Mouse (Mus musculus) kidney, postnatal 0 days (tissue): Measurements from ENCODE around the gene Eif4a3. TPM values are rescaled to one million over a fixed set of nuclear protein-coding genes. Genes with fewer than 3 reads are reported as not detected.
A peak's percentile ranks its signal among the peaks of the same experiment; 100 is the strongest.

Experiments
- ATAC-seq: fragments of 200-750 bp; cut with Nextera tagmentation; replicated peaks from 2 replicates; pipeline ENCODE4 v1.8.0; 2017; ENCODE audit warnings: low read depth, moderate number of reproducible peaks, moderate TSS enrichment, moderate library complexity; ENCODE audit not compliant: low FRiP score
- DNase-seq: peaks from one replicate; pipeline ENCODE4 v3.0.0-alpha.2; 2016; ENCODE audit warnings: low spot score
- H3K27ac ChIP-seq: fragments of 300-500 bp; sonication (generic); 2 replicates; pipeline ENCODE4 v1.5.1; 2014; ENCODE audit warnings: mild to moderate bottlenecking
- H3K27me3 ChIP-seq: fragments of 300-500 bp; sonication (generic); 2 replicates; pipeline ENCODE4 v1.6.1; 2014; ENCODE audit warnings: low read length, mixed read lengths; ENCODE audit not compliant: insufficient read depth
- H3K36me3 ChIP-seq: fragments of 300-500 bp; sonication (generic); 2 replicates; pipeline ENCODE4 v1.6.1; 2014; ENCODE audit warnings: low read length, mixed read lengths; ENCODE audit not compliant: insufficient read depth
- H3K4me1 ChIP-seq: fragments of 300-500 bp; sonication (generic); replicated peaks from 2 replicates; pipeline ENCODE4 v1.6.1; 2014; ENCODE audit warnings: antibody characterized with exemption, low read length, mixed read lengths; ENCODE audit not compliant: insufficient read depth
- H3K4me2 ChIP-seq: fragments of 300-500 bp; sonication (generic); 2 replicates; pipeline ENCODE4 v1.6.1; 2014; ENCODE audit warnings: mild to moderate bottlenecking, low read length, moderate library complexity, mixed read lengths
- H3K4me3 ChIP-seq: fragments of 300-500 bp; sonication (generic); replicated peaks from 2 replicates; pipeline ENCODE4 v1.5.1; 2014; ENCODE audit warnings: low read depth, low read length
- H3K9ac ChIP-seq: fragments of 300-500 bp; sonication (generic); 2 replicates; pipeline ENCODE4 v1.6.1; 2014; ENCODE audit warnings: low read depth, low read length
- H3K9me3 ChIP-seq: fragments of 300-500 bp; sonication (generic); replicated peaks from 2 replicates; pipeline ENCODE4 v1.6.1; 2016; ENCODE audit warnings: low read length, inconsistent platforms, mixed read lengths
- CTCF ChIP-seq: IDR thresholded peaks from 2 replicates; pipeline ENCODE4 v1.5.1; 2016; ENCODE audit warnings: antibody characterized with exemption, low read depth, mild to moderate bottlenecking, moderate library complexity
- WGBS: fragments of 180-500 bp; shearing (Covaris S2); extraction: QIAGEN DNeasy Blood & Tissue Kit; methylation state at CpG from one replicate; pipeline ENCODE4 v1.1.7; 2014; 5-methylcytosine and 5-hydroxymethylcytosine counted together
- polyA plus RNA-seq: library from polyadenylated mRNA; unstranded; fragments of >200 nt; fragmentation: Nextera tagmentation; extraction: Ambion mirVana; gene quantifications from 2 replicates; pipeline ENCODE4 v1.2.1, GENCODE M21; 2015

The Eif4a3 gene
- polyA plus RNA-seq: 260 and 285 TPM in 2 replicates

DNA sequence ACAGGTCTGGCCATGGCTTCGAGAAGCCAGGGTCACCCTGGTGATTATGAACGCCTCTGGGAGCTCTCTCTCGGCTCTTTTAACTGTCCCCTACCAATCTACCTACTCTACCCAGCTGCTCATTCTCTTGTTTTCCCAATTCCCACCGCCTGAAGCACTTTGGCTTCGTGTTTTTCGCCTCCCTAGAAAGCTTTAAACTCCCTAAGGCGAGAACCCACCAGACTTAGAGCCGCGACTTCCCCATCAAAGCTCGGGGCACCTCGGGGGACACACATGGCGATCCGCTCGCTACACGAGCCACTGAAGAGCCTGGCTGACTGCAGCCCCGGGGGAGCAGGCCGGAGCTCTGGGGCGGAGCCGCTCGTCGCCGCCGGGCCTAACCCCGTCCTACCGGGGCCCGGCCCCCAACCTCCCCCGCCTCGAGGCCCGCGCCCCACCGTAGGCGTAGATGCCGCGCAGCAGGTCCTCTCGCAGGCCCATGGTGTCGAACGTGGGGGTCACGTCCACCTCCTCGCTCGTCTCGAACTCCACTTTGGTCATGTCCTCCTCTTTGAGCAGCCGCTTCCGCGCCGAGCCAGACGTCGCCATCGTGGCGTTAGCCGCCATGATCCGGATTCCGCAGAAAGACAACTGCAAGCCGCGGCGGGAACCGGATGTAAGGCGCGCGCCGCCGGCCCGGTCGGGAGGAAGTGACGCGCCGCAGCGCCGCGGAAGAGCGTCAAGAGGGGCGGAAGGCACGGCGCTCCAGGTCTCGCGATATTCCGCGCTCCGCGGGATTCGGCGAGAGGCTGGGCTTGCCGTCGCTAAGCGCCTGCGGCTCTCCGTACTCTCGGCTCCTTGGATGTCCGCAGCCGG lies at the start of gene Eif4a3:
TSS of gene Eif4a3 (minus strand) at position 699 of the 855 bp plus-strand sequence.
- Histone ChIP-seq H3K4me2 (peak within 1 kb of the TSS; percentile 95), H3K27ac (peak within 1 kb of the TSS; percentile 89), H3K4me3 (peak within 1 kb of the TSS; percentile 95), H3K9me3 (no peaks in the 10 kb centered on the region), H3K4me1 (peaks cover 9% of the 10 kb centered on the region; the same call in 1 of the 2 replicates), H3K27me3 (no peaks in the 10 kb centered on the region), H3K9ac (peak within 1 kb of the TSS; percentile 98), H3K36me3 (peaks cover 28% of the 10 kb centered on the region; the same call in 1 of the 2 replicates)
- DNase-seq (peak; percentile 98), ATAC-seq (peak; percentile 93)
- no peak for TF ChIP-seq CTCF
- WGBS: under 1% methylated on average over 89 of the region's 89 CpGs

DNA sequence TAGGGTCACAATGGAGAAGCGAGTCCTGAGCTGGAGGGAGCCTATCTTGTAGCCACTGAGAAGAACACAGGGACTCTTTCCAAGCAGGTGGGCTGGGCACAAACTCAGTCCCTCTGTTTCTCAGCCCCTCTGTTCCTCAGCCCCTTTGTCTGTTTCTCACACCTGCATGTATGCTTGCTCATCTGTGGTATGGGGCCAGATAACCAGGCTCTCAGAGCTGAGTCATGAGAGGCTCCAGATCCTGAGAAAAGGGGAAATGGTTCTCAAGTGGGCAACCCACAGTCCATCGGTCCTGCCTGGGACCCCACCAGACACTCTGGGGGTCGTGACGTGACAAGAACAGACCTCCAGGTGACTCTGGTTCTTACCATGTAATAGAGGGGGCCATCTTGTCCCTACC lies 47.2 kb upstream of the Eif4a3 start:
- Histone ChIP-seq H3K9ac (no peak overlapping the region), H3K9me3 (no peaks in the 10 kb centered on the region), H3K27me3 (no peaks in the 10 kb centered on the region), H3K4me3 (no peak overlapping the region), H3K4me1 (no peaks in the 10 kb centered on the region), H3K36me3 (no peaks in the 10 kb centered on the region), H3K27ac (no peak overlapping the region), H3K4me2 (no peak overlapping the region)
- DNase-seq: no peak
- no peak for TF ChIP-seq CTCF
- WGBS: 83% methylated on average over 4 of the region's 4 CpGs
- ATAC-seq: no peak

DNA sequence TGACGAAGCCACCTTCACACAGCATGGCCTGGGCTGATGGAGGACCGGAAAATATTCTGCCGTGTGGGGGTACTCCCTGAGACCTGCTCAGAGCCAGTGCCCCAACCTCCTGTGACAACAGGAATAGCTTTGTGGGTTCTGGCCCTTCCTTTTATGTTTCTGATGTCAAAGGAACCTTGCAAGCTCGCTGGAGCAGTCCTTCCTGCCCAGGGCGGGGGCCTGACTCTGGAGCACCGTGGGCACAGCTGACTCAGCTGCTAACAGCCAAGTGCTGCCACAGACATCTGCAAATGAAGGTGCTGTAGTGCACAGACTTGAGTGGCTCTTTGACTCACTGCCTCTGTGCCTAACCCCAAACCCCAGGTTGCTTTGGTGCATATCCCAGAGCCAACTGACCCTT lies 45.0 kb upstream of the Eif4a3 start:
- no peaks in the 10 kb centered on the region for H3K4me1 ChIP-seq
- no peak overlapping the region for H3K4me2 ChIP-seq
- H3K27me3 ChIP-seq: no peaks in the 10 kb centered on the region
- TF ChIP-seq CTCF: no peak
- no peak overlapping the region for H3K4me3 ChIP-seq
- no peaks in the 10 kb centered on the region for H3K9me3 ChIP-seq
- no peak overlapping the region for H3K27ac ChIP-seq
- WGBS: 73% methylated on average over 6 of the region's 6 CpGs
- no peak overlapping the region for H3K9ac ChIP-seq
- DNase-seq (no peak), ATAC-seq (no peak)
- no peaks in the 10 kb centered on the region for H3K36me3 ChIP-seq

DNA sequence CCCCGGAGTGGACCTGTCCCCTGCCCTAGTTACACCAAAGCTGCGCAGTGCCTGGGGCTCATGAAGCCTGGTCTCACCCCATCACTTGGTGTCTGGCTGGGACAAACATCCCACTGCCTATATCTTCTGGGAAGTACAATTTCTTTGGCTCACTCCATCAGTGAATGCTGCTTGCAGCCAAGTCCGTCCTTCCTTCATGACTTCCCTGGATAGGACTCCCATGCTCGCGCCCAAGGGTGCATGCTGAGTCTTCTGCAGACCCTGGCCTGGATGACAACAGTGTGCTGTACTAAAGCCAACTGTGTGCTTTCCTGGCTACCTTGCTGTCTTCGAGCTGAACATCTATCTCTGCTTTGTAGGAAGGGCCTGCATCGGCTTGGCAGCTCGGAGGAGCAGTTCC lies 44.3 kb upstream of the Eif4a3 start:
- ATAC-seq (no peak), DNase-seq (no peak)
- Histone ChIP-seq H3K36me3 (no peaks in the 10 kb centered on the region), H3K9me3 (no peaks in the 10 kb centered on the region), H3K27me3 (no peaks in the 10 kb centered on the region), H3K4me3 (no peak overlapping the region), H3K27ac (no peak overlapping the region), H3K4me2 (no peak overlapping the region), H3K4me1 (no peaks in the 10 kb centered on the region), H3K9ac (no peak overlapping the region)
- TF ChIP-seq CTCF: no peak
- WGBS: 81% methylated on average over 8 of the region's 8 CpGs

DNA sequence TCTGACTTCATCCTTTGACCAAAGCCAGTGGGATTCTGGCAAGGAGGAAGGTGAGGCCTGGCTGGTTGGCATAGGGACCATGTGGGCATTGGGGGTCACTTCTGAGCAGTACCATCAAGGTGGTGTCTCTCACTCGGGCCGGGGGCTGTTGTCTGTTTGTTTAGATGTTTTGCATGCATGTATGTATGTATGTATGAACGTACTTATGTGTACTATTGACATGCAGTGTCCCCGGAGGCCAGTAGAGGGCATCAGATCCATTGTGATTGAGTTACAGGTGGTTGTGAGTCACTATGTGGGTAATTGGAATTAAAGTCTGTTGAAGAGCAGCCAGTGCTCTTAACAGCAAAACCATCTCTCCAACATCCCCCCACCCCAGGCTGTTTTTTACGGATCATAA lies 39.7 kb upstream of the Eif4a3 start:
- WGBS: 1% methylated on average over 5 of the region's 5 CpGs
- H3K36me3 ChIP-seq: no peaks in the 10 kb centered on the region
- H3K27ac ChIP-seq: no peak overlapping the region
- H3K27me3 ChIP-seq: no peaks in the 10 kb centered on the region
- H3K4me3 ChIP-seq: no peak overlapping the region
- DNase-seq (peak; percentile 90), ATAC-seq (peak; percentile 35; the same call in 1 of the 2 replicates)
- H3K9me3 ChIP-seq: no peaks in the 10 kb centered on the region
- peak; percentile 95 for TF ChIP-seq CTCF
- no peak overlapping the region for H3K9ac ChIP-seq
- H3K4me2 ChIP-seq: no peak overlapping the region
- H3K4me1 ChIP-seq: no peaks in the 10 kb centered on the region

DNA sequence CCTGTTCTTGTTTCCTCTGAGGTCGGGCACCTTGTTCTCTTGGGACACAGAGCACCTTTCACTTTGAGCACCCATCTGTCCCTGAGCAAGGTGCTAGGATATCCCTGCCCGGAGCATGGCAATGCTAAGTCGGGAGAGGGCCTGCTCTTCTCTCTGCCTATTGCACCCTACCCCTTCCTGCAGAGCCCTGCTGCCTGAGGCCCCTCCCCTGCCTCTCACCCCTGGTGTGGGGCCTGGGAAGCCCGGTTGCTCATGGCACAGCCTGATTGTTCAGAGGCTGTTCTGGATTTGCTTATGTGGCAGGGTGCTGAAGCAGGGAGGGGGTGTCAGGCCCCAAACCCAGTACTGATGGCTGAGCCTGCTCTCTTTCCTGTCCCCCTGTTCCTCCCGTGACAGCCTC lies 39.3 kb upstream of the Eif4a3 start:
- Histone ChIP-seq H3K4me2 (no peak overlapping the region), H3K36me3 (no peaks in the 10 kb centered on the region), H3K9ac (no peak overlapping the region), H3K27me3 (no peaks in the 10 kb centered on the region), H3K4me3 (no peak overlapping the region), H3K9me3 (no peaks in the 10 kb centered on the region), H3K4me1 (no peaks in the 10 kb centered on the region), H3K27ac (no peak overlapping the region)
- DNase-seq: no peak
- WGBS: 45% methylated on average over 5 of the region's 5 CpGs
- TF ChIP-seq CTCF: no peak
- ATAC-seq: 0 out of 2 replicates have a peak, but pooled peaks have one; percentile 17
